Mouse (Mus musculus) liver, adult 2 months (tissue): Measurements from ENCODE around the gene Aimp2. TPM values are rescaled to one million over a fixed set of nuclear protein-coding genes. Genes with fewer than 3 reads are reported as not detected.

Source experiments
- DNase-seq: peaks from one replicate; pipeline ENCODE4 v3.0.0-alpha.2; 2011; ENCODE audit warnings: low read depth, low spot score; ENCODE audit errors: extremely low read depth
- H3K27ac ChIP-seq: fragments of 200-500 bp; replicated peaks from 2 replicates; pipeline ENCODE4 v1.5.1; 2012; ENCODE audit warnings: low read depth, mild to moderate bottlenecking, control low read depth, inconsistent platforms, low read length; ENCODE audit not compliant: insufficient read depth
- H3K27me3 ChIP-seq: fragments of 200-500 bp; 2 replicates; pipeline ENCODE4 v1.6.1; 2012; ENCODE audit warnings: mild to moderate bottlenecking, moderate library complexity, low read length, inconsistent platforms; ENCODE audit not compliant: control insufficient read depth, insufficient read depth
- H3K36me3 ChIP-seq: fragments of 200-500 bp; 2 replicates; pipeline ENCODE4 v1.6.1; 2012; ENCODE audit warnings: low read length, inconsistent platforms; ENCODE audit not compliant: control insufficient read depth, insufficient read depth
- H3K4me1 ChIP-seq: fragments of 200-500 bp; 2 replicates; pipeline ENCODE4 v1.6.1; 2011; ENCODE audit warnings: low read length; ENCODE audit not compliant: control insufficient read depth, insufficient read depth
- H3K4me3 ChIP-seq: fragments of 200-500 bp; 2 replicates; pipeline ENCODE4 v1.5.1; 2011; ENCODE audit warnings: low read depth, mild to moderate bottlenecking, control low read depth, low read length, moderate library complexity; ENCODE audit not compliant: insufficient read depth
- H3K79me2 ChIP-seq: fragments of 200-500 bp; 2 replicates; pipeline ENCODE4 v1.6.1; 2012; ENCODE audit warnings: inconsistent platforms, mild to moderate bottlenecking, low read length, moderate library complexity; ENCODE audit not compliant: control insufficient read depth, insufficient read depth
- H3K9ac ChIP-seq: fragments of 200-500 bp; 2 replicates; pipeline ENCODE4 v1.6.1; 2012; ENCODE audit warnings: low read depth, mild to moderate bottlenecking, control low read depth, inconsistent platforms, low read length
- CTCF ChIP-seq: fragments of 200-500 bp; IDR thresholded peaks from 2 replicates; pipeline ENCODE4 v1.5.1; 2011; ENCODE audit warnings: low read depth, low read length, control low read depth
- POLR2A ChIP-seq: fragments of 200-500 bp; IDR thresholded peaks from 2 replicates; pipeline ENCODE4 v1.6.1; 2011; ENCODE audit warnings: low read length, control low read depth; ENCODE audit not compliant: insufficient read depth; ENCODE audit errors: extremely low read depth
- WGBS: fragments of 180-500 bp; shearing (Covaris S2); methylation state at CpG from one replicate; pipeline ENCODE4 v1.1.7; 2018; 5-methylcytosine and 5-hydroxymethylcytosine counted together
- polyA plus RNA-seq: library from polyadenylated mRNA; depleted of rRNA; stranded (reverse); fragments of >200 nt; gene quantifications from 2 replicates; pipeline ENCODE4 v1.2.3, GENCODE M21; 2012
- total RNA-seq: library from RNA; depleted of rRNA; stranded (reverse); fragments of >200 nt; gene quantifications from 2 replicates; pipeline ENCODE4 v1.2.3, GENCODE M21; 2014

Gene Aimp2
- total and polyA plus RNA-seq, 2 experiments = 10.3 to 25.3 TPM

- H3K79me2 ChIP-seq = no peaks in the 10 kb centered on the region
- no peak overlapping the region for H3K27ac ChIP-seq
- no peak for DNase-seq
- H3K9ac ChIP-seq = no peak overlapping the region
- H3K4me3 ChIP-seq = no peak overlapping the region
- no peaks in the 10 kb centered on the region for H3K27me3 ChIP-seq
- 25% methylated on average over 10 of the region's 10 CpGs for WGBS
- TF ChIP-seq CTCF = no peak
- TF ChIP-seq POLR2A = no peak
- H3K36me3 ChIP-seq = no peaks in the 10 kb centered on the region
- no peaks in the 10 kb centered on the region for H3K4me1 ChIP-seq
Measured at GRCm38 (mm10) chr5:143941588-143941987, 31.9 kb upstream of the Aimp2 start.

- no peaks in the 10 kb centered on the region; the same call in 1 of the 2 replicates for H3K36me3 ChIP-seq
- H3K9ac ChIP-seq = no peak overlapping the region
- H3K27ac ChIP-seq = no peak overlapping the region
- H3K4me1 ChIP-seq = no peaks in the 10 kb centered on the region
- H3K79me2 ChIP-seq = no peaks in the 10 kb centered on the region
- WGBS = 87% methylated on average over 9 of the region's 9 CpGs
- H3K4me3 ChIP-seq = no peak overlapping the region
- no peak for TF ChIP-seq POLR2A
- TF ChIP-seq CTCF = no peak
- DNase-seq = no peak
- H3K27me3 ChIP-seq = no peaks in the 10 kb centered on the region
Measured at GRCm38 (mm10) chr5:143936156-143936555, 26.5 kb upstream of the Aimp2 start.

- Histone ChIP-seq H3K9ac (no peak overlapping the region), H3K27ac (no peak overlapping the region), H3K79me2 (no peaks in the 10 kb centered on the region), H3K27me3 (no peaks in the 10 kb centered on the region), H3K4me3 (no peak overlapping the region), H3K4me1 (no peaks in the 10 kb centered on the region), H3K36me3 (peaks cover 8% of the 10 kb centered on the region; the same call in 1 of the 2 replicates)
- no peak for TF ChIP-seq CTCF
- no peak for TF ChIP-seq POLR2A
- DNase-seq = no peak
- 97% methylated on average over 1 of the region's 1 CpGs for WGBS
Measured at GRCm38 (mm10) chr5:143933875-143934274, 24.2 kb upstream of the Aimp2 start.

GRCm38 (mm10) chr5:143933414-143933813 is 23.8 kb upstream of the Aimp2 start:
- Histone ChIP-seq H3K9ac (no peak overlapping the region), H3K79me2 (no peaks in the 10 kb centered on the region), H3K4me3 (no peak overlapping the region), H3K27ac (no peak overlapping the region), H3K36me3 (peaks cover 9% of the 10 kb centered on the region; the same call in 1 of the 2 replicates), H3K27me3 (no peaks in the 10 kb centered on the region), H3K4me1 (no peaks in the 10 kb centered on the region)
- no peak for TF ChIP-seq POLR2A
- no peak for TF ChIP-seq CTCF
- no peak for DNase-seq
- 91% methylated on average over 11 of the region's 11 CpGs for WGBS

- no peak within 1 kb of the TSS for H3K27ac ChIP-seq
- no peak within 1 kb of the TSS for H3K4me3 ChIP-seq
- DNase-seq = no peak
- H3K4me1 ChIP-seq = no peaks in the 10 kb centered on the region
- TF ChIP-seq POLR2A = no peak
- TF ChIP-seq CTCF = no peak
- no peaks in the 10 kb centered on the region for H3K27me3 ChIP-seq
- no peaks in the 10 kb centered on the region for H3K79me2 ChIP-seq
- peaks cover 11% of the 10 kb centered on the region; the same call in 1 of the 2 replicates for H3K36me3 ChIP-seq
- 39% methylated on average over 8 of the region's 8 CpGs for WGBS
- no peak within 1 kb of the TSS for H3K9ac ChIP-seq
Measured at GRCm38 (mm10) chr5:143932831-143933230, 23.2 kb upstream of the Aimp2 start, which contains the start of gene Rsph10b. Gene Rsph10b (plus strand): TSS chr5:143933035.

- DNase-seq = no peak
- no peak for TF ChIP-seq POLR2A
- TF ChIP-seq CTCF = no peak
- Histone ChIP-seq H3K9ac (no peak overlapping the region), H3K4me3 (no peak overlapping the region), H3K27ac (no peak overlapping the region), H3K36me3 (peaks cover 11% of the 10 kb centered on the region; the same call in 1 of the 2 replicates), H3K79me2 (no peaks in the 10 kb centered on the region), H3K4me1 (no peaks in the 10 kb centered on the region), H3K27me3 (no peaks in the 10 kb centered on the region)
- WGBS = 89% methylated on average over 6 of the region's 6 CpGs
Measured at GRCm38 (mm10) chr5:143931863-143932580, 22.4 kb upstream of the Aimp2 start.
